Mouse (Mus musculus): ENCODE data around the gene Gm9049.
"Not testable (repeated sequence)": the region's sequence is repeated elsewhere in the genome, so short reads cannot be mapped to it uniquely, and the experiment has no call there.

DNA sequence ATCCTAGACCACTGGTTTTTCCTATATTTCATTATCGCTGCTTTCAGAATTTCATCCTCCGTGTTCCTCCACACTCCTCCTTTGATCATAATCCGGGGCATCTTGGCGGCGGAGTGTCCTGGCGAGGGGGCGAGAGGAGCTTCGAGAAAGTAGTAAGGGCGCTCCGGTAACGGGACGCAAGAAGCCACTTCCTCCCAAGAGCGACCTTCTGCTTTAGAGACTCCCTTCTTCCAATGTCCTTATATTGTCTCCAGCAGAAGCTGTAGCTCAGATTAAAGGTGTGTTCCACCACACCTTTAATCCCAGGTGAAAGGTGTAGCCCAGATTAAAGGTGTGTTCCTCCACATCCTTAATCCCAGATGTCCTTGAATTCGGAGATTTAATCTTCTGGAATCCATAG is 10.8 kb downstream of the Gm9049 start, which contains the start of gene Gm9046:
- TF ChIP-seq POLR2A (IDR thresholded peaks at IDR 0.05; ENCODE audit: control insufficient read depth, extremely low read depth, insufficient read depth, low read length, poor library complexity); CTCF (IDR thresholded peaks at IDR 0.05; ENCODE audit: borderline replicate concordance, control insufficient read depth, extremely low read depth, insufficient read depth, low read length, poor library complexity): not testable (repeated sequence)
